In the genomic region with DNA sequence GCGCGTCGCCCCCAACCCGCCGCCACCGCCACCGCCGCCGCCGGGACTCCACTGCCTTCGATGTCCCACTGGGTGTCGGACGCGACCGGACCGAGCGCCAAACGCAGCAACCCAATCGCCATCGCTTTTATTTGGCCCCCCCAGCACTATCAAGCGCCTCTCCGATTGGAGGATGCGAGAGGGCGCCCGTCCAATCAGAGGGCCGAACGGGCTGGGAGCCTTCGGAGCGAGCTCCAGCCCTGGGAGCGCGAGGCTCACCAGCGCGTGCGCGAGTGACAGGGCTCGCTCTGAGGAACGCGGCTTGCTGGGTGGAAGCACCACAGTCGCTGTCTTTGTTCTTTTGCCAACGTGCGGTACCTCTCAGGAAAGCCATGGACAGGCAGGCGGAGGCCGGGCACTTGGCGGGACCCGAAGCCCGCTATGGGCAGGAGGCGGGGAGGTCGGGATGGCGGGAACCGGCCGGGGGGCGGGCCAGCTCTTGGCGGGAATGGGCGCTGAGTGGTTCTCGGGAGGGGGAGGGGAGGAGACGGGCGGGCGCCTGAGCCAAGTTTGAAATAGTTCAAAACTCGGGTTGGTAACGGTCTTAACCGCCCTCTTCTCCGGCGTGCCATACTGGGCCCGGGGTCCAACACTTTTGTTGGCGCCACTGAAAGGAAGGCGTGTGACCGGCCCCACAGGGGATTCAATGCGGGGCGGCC, we compare ENCODE assay signal across 7 mouse cellular contexts. TPM values are rescaled to one million over a fixed set of nuclear protein-coding genes. Genes with fewer than 3 reads are reported as not detected.
A peak's percentile ranks its signal among the peaks of the same experiment; 100 is the strongest.
DNase-seq lines count a peak whose midpoint lies in the region; ATAC-seq lines count a peak whose summit lies in the region.

A gene (minus strand): TSS at position 416 of the 698 bp plus-strand sequence.

- no peaks in the 10 kb centered on the region for H3K9me3 ChIP-seq in embryonic facial prominence, embryonic 11.5 days (replicated peaks; ENCODE audit: control insufficient read depth, low read length)
- no peaks in the 10 kb centered on the region for H3K9me3 ChIP-seq in limb, embryonic 11.5 days (ENCODE audit: control insufficient read depth, low read length)
- H3K9me3 ChIP-seq in midbrain, embryonic 14.5 days (ENCODE audit: control insufficient read depth, low read length), result no peaks in the 10 kb centered on the region

- peak; percentile 99 for ATAC-seq in embryonic facial prominence, embryonic 11.5 days (replicated peaks; ENCODE audit: insufficient number of reproducible peaks, low FRiP score, low TSS enrichment, low read depth)
- peak; percentile 98 for ATAC-seq in limb, embryonic 11.5 days (ENCODE audit: insufficient number of reproducible peaks, low FRiP score, low TSS enrichment, low read depth)
- peak; percentile 98 for ATAC-seq in midbrain, embryonic 14.5 days (ENCODE audit: low FRiP score, low TSS enrichment)

- 0% methylated on average over 68 of the region's 69 CpGs for WGBS in embryonic facial prominence, embryonic 11.5 days
- WGBS in limb, embryonic 11.5 days, result under 1% methylated on average over 65 of the region's 69 CpGs
- WGBS in midbrain, embryonic 14.5 days, result under 1% methylated on average over 69 of the region's 69 CpGs

- no peaks in the 10 kb centered on the region for H3K36me3 ChIP-seq in embryonic facial prominence, embryonic 11.5 days (replicated peaks; ENCODE audit: control insufficient read depth, insufficient read depth, low read depth, low read length)
- no peaks in the 10 kb centered on the region for H3K36me3 ChIP-seq in limb, embryonic 11.5 days (ENCODE audit: control insufficient read depth, insufficient read depth, low read length)
- no peaks in the 10 kb centered on the region for H3K36me3 ChIP-seq in midbrain, embryonic 14.5 days (ENCODE audit: control insufficient read depth, insufficient read depth, low read length)

- H3K4me1 ChIP-seq in embryonic facial prominence, embryonic 11.5 days (ENCODE audit: control insufficient read depth, insufficient read depth, low read length), result no peaks in the 10 kb centered on the region
- no peaks in the 10 kb centered on the region; the same call in 1 of the 2 replicates for H3K4me1 ChIP-seq in limb, embryonic 11.5 days (ENCODE audit: control insufficient read depth, insufficient read depth, low read length)
- peaks cover 17% of the 10 kb centered on the region for H3K4me1 ChIP-seq in midbrain, embryonic 14.5 days (ENCODE audit: control insufficient read depth, insufficient read depth, low read length)

- H3K27ac ChIP-seq in embryonic facial prominence, embryonic 11.5 days (replicated peaks; ENCODE audit: low read depth, low read length), result peak within 1 kb of the TSS; percentile 97
- peak within 1 kb of the TSS; percentile 98 for H3K27ac ChIP-seq in limb, embryonic 11.5 days (replicated peaks; ENCODE audit: low read depth, low read length)
- peak within 1 kb of the TSS; percentile 99 for H3K27ac ChIP-seq in midbrain, embryonic 14.5 days (replicated peaks; ENCODE audit: low read depth, low read length)

- peak within 1 kb of the TSS; percentile 63 for H3K4me2 ChIP-seq in embryonic facial prominence, embryonic 11.5 days (ENCODE audit: low read depth, low read length)
- H3K4me2 ChIP-seq in limb, embryonic 11.5 days (ENCODE audit: low read depth, severe bottlenecking), result peak within 1 kb of the TSS; percentile 52
- H3K4me2 ChIP-seq in midbrain, embryonic 14.5 days (ENCODE audit: low read length), result peak within 1 kb of the TSS; percentile 78

- H3K4me3 ChIP-seq in embryonic facial prominence, embryonic 11.5 days (ENCODE audit: low read depth, low read length), result peak within 1 kb of the TSS; percentile 95
- H3K4me3 ChIP-seq in limb, embryonic 11.5 days (ENCODE audit: low read depth, low read length), result peak within 1 kb of the TSS; percentile 94
- peak within 1 kb of the TSS; percentile 94 for H3K4me3 ChIP-seq in midbrain, embryonic 14.5 days (replicated peaks; ENCODE audit: low read depth, low read length)

- H3K9ac ChIP-seq in embryonic facial prominence, embryonic 11.5 days (replicated peaks; ENCODE audit: low read length), result peak within 1 kb of the TSS; percentile 100
- peak within 1 kb of the TSS; percentile 99 for H3K9ac ChIP-seq in limb, embryonic 11.5 days (ENCODE audit: low read length)
- peak within 1 kb of the TSS; percentile 100 for H3K9ac ChIP-seq in midbrain, embryonic 14.5 days (replicated peaks; ENCODE audit: low read length)

- peak; percentile 99 for DNase-seq in adrenal gland, postnatal 14 days
- peak; percentile 98 for DNase-seq in embryonic facial prominence, embryonic 11.5 days (ENCODE audit: low spot score)
- DNase-seq in heart, adult 11 months, result peak; percentile 100
- peak; percentile 96 for DNase-seq in kidney, adult 18-20 months
- DNase-seq in limb, embryonic 11.5 days (ENCODE audit: low spot score), result peak; percentile 97
- DNase-seq in midbrain, embryonic 14.5 days, result peak; percentile 99
- DNase-seq in spleen, adult 18-20 months, result peak; percentile 91 to 92

- H3K27me3 ChIP-seq in embryonic facial prominence, embryonic 11.5 days (ENCODE audit: control insufficient read depth, insufficient read depth, low read length), result no peaks in the 10 kb centered on the region
- H3K27me3 ChIP-seq in limb, embryonic 11.5 days (ENCODE audit: control insufficient read depth, insufficient read depth, low read length), result no peaks in the 10 kb centered on the region
- no peaks in the 10 kb centered on the region for H3K27me3 ChIP-seq in midbrain, embryonic 14.5 days (ENCODE audit: control insufficient read depth, insufficient read depth, low read length)

RNA-seq across cellular contexts. Expression of the gene that starts here (rescaled TPM):
- 36.6 and 38.2 TPM in 2 replicates for total RNA-seq in adrenal gland, postnatal 14 days (2021)
- polyA plus RNA-seq in embryonic facial prominence, embryonic 11.5 days (2014; fragmentation: Nextera tagmentation; extraction: Ambion mirVana), result 177 and 206 TPM in 2 replicates
- 172 and 179 TPM in 2 replicates for polyA plus RNA-seq in limb, embryonic 11.5 days (2014; fragmentation: Nextera tagmentation; extraction: Ambion mirVana)
- 79.0 and 91.9 TPM in 2 replicates for polyA plus RNA-seq in midbrain, embryonic 14.5 days (2014; fragmentation: Nextera tagmentation; extraction: Ambion mirVana)

Comparison
In these comparisons a context has a peak if more than half of its experiments do, and no peak if none do; other contexts are left out.
1. Peak in every context shown above with its lines: DNase-seq, ATAC-seq, H3K4me3 ChIP-seq and H3K27ac ChIP-seq.